Comparison of ENCODE assay signal across 19 mouse cellular contexts in the genomic region with DNA sequence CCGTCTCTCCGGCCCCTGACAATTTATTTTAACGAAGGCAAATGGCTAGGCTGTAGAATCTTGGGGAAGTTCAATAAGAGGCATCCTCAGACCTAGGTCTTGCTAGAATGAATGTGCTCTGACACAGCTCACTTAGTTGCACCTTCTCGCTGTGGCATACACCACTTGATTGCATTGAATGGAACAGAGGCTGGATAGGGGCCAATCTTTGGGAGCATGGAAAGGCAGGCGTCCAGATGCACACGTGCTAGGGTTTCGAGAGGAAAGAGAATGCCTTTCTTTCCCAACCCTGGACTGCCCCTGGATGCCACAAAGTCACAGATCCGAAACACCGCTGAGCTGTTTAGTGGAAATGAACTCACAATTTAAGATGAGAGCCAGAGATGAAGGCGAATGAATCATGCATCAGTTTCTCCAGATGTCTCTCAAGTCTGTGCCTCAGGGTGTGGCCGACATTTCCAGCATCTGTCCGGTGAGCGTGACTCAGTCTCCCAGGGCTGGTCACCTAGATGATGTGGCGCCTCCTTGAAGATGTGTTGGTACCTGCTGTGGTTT.
DNase-seq lines count a peak whose midpoint lies in the region; ATAC-seq and TF ChIP-seq lines count a peak whose summit lies in the region.
"Had no signal": no experiment of that assay in that cellular context is flagged by ENCODE, and none has a peak within 500 bp of the region (broad histone marks: within the 10 kb centered on the region; RNA-seq: fewer than 3 reads in every experiment).

No protein-coding gene starts in this region.

- no peak overlapping the region for H3K4me2 ChIP-seq in embryonic facial prominence, embryonic 14.5 days (ENCODE audit: low read depth, low read length)
- H3K4me2 ChIP-seq in forebrain, embryonic 15.5 days (replicated peaks) = no peak overlapping the region
- H3K4me2 ChIP-seq in intestine, embryonic 15.5 days (replicated peaks) = no peak overlapping the region
- H3K4me2 ChIP-seq: liver, embryonic 11.5 days; lung, embryonic 15.5 days had no signal

- TF ChIP-seq POLR2A in brain, embryonic 14.5 days (IDR thresholded peaks at IDR 0.05; ENCODE audit: borderline replicate concordance, extremely low read depth, insufficient read depth, insufficient read length, poor library complexity, severe bottlenecking) = no peak
- no peak for TF ChIP-seq POLR2A in lung, adult 2 months (IDR thresholded peaks at IDR 0.05; ENCODE audit: borderline replicate concordance, extremely low read depth, low read depth, low read length)

- no peak overlapping the region for H3K27ac ChIP-seq in embryonic facial prominence, embryonic 14.5 days (replicated peaks; ENCODE audit: low read depth, low read length)
- H3K27ac ChIP-seq in embryonic facial prominence, embryonic 10.5 days (replicated peaks) = no peak overlapping the region
- no peak overlapping the region for H3K27ac ChIP-seq in forebrain, embryonic 15.5 days (replicated peaks)
- H3K27ac ChIP-seq in intestine, embryonic 15.5 days = no peak overlapping the region
- H3K27ac ChIP-seq: heart, adult 2 months; lung, embryonic 15.5 days had no signal

- 0 out of 2 replicates have a peak, but pooled peaks have one; percentile 26 for ATAC-seq in embryonic facial prominence, embryonic 14.5 days (ENCODE audit: low read depth)
- ATAC-seq in forebrain, embryonic 15.5 days (replicated peaks) = no peak
- ATAC-seq in intestine, embryonic 15.5 days = no peak
- ATAC-seq: hindbrain, embryonic 16.5 days; intestine, postnatal 0 days had no signal

- DNase-seq in embryonic facial prominence, embryonic 14.5 days (ENCODE audit: low spot score) = peak; percentile 33
- no peak for DNase-seq in embryonic facial prominence, embryonic 10.5 days (ENCODE audit: low spot score)
- DNase-seq in 3134 (ENCODE audit: extremely low read depth, insufficient read length, low spot score) = peak; percentile 60
- peak; percentile 8 for DNase-seq in brain, embryonic 14.5 days (ENCODE audit: low read depth)
- DNase-seq in lung, adult 2 months = peak; percentile 53
- no peak for DNase-seq in adrenal gland, postnatal 10 days
- DNase-seq: adrenal gland, adult 2 months; cerebellum, postnatal 14 days; embryo, embryonic 11 days; gastrocnemius, postnatal 10 days; heart, adult 2 months; right cerebral cortex, postnatal 14 days had no signal

- no peaks in the 10 kb centered on the region for H3K27me3 ChIP-seq in embryonic facial prominence, embryonic 14.5 days (replicated peaks; ENCODE audit: control insufficient read depth, insufficient read depth, low read length)
- no peaks in the 10 kb centered on the region for H3K27me3 ChIP-seq in embryonic facial prominence, embryonic 10.5 days (replicated peaks; ENCODE audit: low read depth, poor library complexity, severe bottlenecking)
- H3K27me3 ChIP-seq in forebrain, embryonic 15.5 days = no peaks in the 10 kb centered on the region
- H3K27me3 ChIP-seq in intestine, embryonic 15.5 days (replicated peaks) = no peaks in the 10 kb centered on the region
- H3K27me3 ChIP-seq: CH12.LX; lung, embryonic 15.5 days had no signal

- H3K9ac ChIP-seq in embryonic facial prominence, embryonic 14.5 days (ENCODE audit: low read depth, low read length) = no peak overlapping the region
- H3K9ac ChIP-seq in forebrain, embryonic 15.5 days (replicated peaks) = no peak overlapping the region
- H3K9ac ChIP-seq in intestine, embryonic 15.5 days = no peak overlapping the region
- H3K9ac ChIP-seq: lung, embryonic 15.5 days had no signal

- no peaks in the 10 kb centered on the region for H3K9me3 ChIP-seq in embryonic facial prominence, embryonic 14.5 days (ENCODE audit: control insufficient read depth, low read length)
- H3K9me3 ChIP-seq in embryonic facial prominence, embryonic 10.5 days = 0 out of 2 replicates have a peak, but pooled peaks cover 2% of the 10 kb centered on the region
- H3K9me3 ChIP-seq in forebrain, embryonic 15.5 days = no peaks in the 10 kb centered on the region
- no peaks in the 10 kb centered on the region for H3K9me3 ChIP-seq in intestine, embryonic 15.5 days
- H3K9me3 ChIP-seq: lung, embryonic 15.5 days had no signal

- H3K4me1 ChIP-seq in embryonic facial prominence, embryonic 14.5 days (ENCODE audit: control insufficient read depth, insufficient read depth, low read length) = peaks cover 6% of the 10 kb centered on the region; the same call in 1 of the 2 replicates
- peaks cover 13% of the 10 kb centered on the region for H3K4me1 ChIP-seq in embryonic facial prominence, embryonic 10.5 days
- H3K4me1 ChIP-seq in lung, adult 2 months (ENCODE audit: control insufficient read depth, insufficient read depth, low read length) = 0 out of 2 replicates have a peak, but pooled peaks cover 3% of the 10 kb centered on the region
- no peaks in the 10 kb centered on the region for H3K4me1 ChIP-seq in forebrain, embryonic 15.5 days
- 0 out of 2 replicates have a peak, but pooled peaks cover 2% of the 10 kb centered on the region for H3K4me1 ChIP-seq in intestine, embryonic 15.5 days (replicated peaks)
- H3K4me1 ChIP-seq: lung, embryonic 15.5 days had no signal

- H3K36me3 ChIP-seq in embryonic facial prominence, embryonic 14.5 days (ENCODE audit: control insufficient read depth, insufficient read depth, low read length) = no peaks in the 10 kb centered on the region
- H3K36me3 ChIP-seq in embryonic facial prominence, embryonic 10.5 days (replicated peaks) = no peaks in the 10 kb centered on the region
- H3K36me3 ChIP-seq in forebrain, embryonic 15.5 days = no peaks in the 10 kb centered on the region
- no peaks in the 10 kb centered on the region for H3K36me3 ChIP-seq in intestine, embryonic 15.5 days
- H3K36me3 ChIP-seq: lung, embryonic 15.5 days had no signal

- TF ChIP-seq CTCF in brain, embryonic 14.5 days (IDR thresholded peaks at IDR 0.05; ENCODE audit: borderline replicate concordance, extremely low read depth, insufficient read depth, insufficient read length) = no peak
- TF ChIP-seq CTCF in lung, adult 2 months (IDR thresholded peaks at IDR 0.05; ENCODE audit: insufficient read depth, low read length) = no peak

- no peak overlapping the region for H3K4me3 ChIP-seq in embryonic facial prominence, embryonic 14.5 days (ENCODE audit: low read depth, low read length)
- H3K4me3 ChIP-seq in embryonic facial prominence, embryonic 10.5 days = no peak overlapping the region
- H3K4me3 ChIP-seq in lung, adult 2 months (replicated peaks; ENCODE audit: extremely low read depth, low read depth, low read length) = no peak overlapping the region
- no peak overlapping the region for H3K4me3 ChIP-seq in forebrain, embryonic 15.5 days
- H3K4me3 ChIP-seq in intestine, embryonic 15.5 days (replicated peaks) = no peak overlapping the region
- H3K4me3 ChIP-seq: heart, adult 2 months; lung, embryonic 15.5 days had no signal

- WGBS in embryonic facial prominence, embryonic 14.5 days = 68% methylated on average over 14 of the region's 14 CpGs
- 90% methylated on average over 14 of the region's 14 CpGs for WGBS in embryonic facial prominence, embryonic 10.5 days
- 81% methylated on average over 14 of the region's 14 CpGs for WGBS in lung, adult 2 months
- WGBS in forebrain, embryonic 15.5 days = 85% methylated on average over 14 of the region's 14 CpGs
- 88% methylated on average over 14 of the region's 14 CpGs for WGBS in intestine, embryonic 15.5 days

Comparison
In these comparisons a context has a peak if more than half of its experiments do, and no peak if none do; other contexts are left out.
1. DNase-seq: peak in embryonic facial prominence, embryonic 14.5 days (single experiment), 3134 (single experiment), brain, embryonic 14.5 days (single experiment) and lung, adult 2 months (single experiment); none in embryonic facial prominence, embryonic 10.5 days (single experiment) and adrenal gland, postnatal 10 days (single experiment).